Mouse (Mus musculus): ENCODE results near the gene Gm8332. TPM values are rescaled to one million over a fixed set of nuclear protein-coding genes. Genes with fewer than 3 reads are reported as not detected.
"Not testable (repeated sequence)": the region's sequence is repeated elsewhere in the genome, so short reads cannot be mapped to it uniquely, and the experiment has no call there.

Gene Gm8332
- not detected in 2 replicates for polyA plus RNA-seq (2012; rRNA removed)

DNA sequence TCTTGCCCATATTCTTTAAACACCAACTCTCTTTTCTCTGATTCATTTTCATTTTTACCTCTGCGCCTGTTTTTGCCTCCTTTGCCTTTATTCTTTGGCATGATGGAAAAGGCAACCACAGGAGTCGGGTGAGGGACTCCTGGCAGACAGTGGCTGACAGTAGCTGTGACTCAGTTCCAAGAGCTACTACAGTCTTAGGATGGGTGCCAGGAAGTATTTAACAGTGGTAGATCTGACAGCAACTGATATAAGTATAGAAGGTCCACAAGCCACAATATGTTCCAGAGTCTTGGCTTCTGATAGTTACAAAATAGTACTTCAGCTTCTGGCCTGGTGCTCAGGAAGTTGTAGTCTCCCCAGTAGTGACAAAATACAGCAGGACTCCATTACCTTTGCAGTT, at the start of gene Gm8332:
Gene Gm8332, minus strand, starts transcription at position 101 of the 400 bp plus-strand sequence.
- DNase-seq (ENCODE audit: low read depth), result not testable (repeated sequence)

DNA sequence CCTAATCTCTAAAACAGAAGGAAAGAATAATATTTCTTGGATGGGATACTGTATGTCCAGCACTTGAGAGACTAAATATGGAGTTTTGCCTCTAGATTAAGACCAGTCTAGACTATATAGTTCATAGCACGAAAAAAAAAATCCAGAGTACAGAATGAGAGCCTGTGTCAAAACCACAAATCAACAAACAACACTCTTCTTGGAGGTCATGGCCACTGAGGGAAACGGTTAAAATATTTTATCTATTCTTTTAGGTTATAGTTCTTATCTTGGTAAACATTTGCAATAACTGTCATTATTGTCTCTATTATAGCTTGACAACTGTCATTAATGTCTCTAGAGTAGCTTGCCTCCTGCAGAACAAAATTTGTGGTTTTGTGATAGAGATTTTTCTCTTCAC, 47.3 kb upstream of the Gm8332 start:
- DNase-seq (ENCODE audit: low read depth), result not testable (repeated sequence)

DNA sequence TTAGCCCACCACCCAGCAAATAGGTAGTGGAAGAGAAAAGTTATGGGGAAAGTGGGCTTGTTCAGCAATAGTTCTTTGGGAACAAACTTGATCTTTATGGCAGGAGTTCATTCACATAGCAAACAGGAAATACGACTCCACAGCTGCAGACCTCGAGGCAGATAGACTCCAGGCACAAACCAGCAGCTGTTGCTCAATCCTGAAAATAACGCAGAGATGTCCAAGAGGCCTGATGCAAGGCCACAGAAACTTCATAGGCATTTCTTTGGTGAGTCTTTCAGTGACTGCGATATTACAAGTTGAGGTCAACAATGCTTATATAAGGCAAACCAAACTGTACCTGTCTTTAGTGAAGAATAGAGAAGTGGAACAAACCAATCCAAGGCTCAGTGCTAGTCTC, 43.2 kb upstream of the Gm8332 start:
- not testable (repeated sequence) for DNase-seq (ENCODE audit: low read depth)

DNA sequence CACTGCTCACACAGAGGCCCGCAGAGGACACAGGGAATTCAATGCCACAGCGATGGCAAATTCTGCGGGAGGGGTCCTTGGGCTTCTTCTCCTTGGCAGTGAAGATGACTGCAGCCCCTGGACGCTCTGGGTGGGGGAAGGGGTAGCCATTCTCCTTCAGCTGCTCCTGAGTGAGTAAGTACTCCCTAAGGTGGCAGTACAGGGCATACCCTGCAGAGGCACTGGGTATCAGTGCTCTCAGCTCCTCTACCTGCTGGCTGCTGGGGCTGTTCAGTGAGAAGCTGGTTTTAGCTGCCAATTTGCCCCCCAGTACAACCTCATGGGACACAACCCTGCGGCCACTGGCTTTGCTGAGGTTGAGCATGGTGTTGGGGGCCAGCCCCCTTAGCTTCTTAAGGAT, 35.3 kb upstream of the Gm8332 start:
- DNase-seq (ENCODE audit: low read depth), result not testable (repeated sequence)

DNA sequence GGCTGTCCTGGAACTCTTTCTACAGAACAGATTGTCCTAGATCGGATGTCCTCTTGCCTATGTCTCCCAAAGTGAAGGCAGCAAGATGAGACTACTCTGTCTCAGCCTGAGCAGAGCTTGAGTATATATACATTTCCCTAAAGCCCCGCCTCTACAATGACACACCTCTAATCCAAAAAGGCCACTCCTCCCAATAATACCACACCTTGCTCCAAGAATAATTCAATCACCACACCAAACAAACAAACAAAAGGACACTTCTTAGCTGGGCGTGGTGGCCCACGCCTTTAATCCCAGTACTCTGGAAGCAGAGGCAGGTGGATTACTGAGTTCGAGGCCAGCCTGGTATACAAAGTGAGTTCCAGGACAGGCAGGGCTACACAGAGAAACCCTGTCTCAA, 24.5 kb upstream of the Gm8332 start, which contains the start of gene Gm5662:
Gene Gm5662, minus strand, starts transcription at position 101 of the 400 bp plus-strand sequence.
- not testable (repeated sequence) for DNase-seq (ENCODE audit: low read depth)

DNA sequence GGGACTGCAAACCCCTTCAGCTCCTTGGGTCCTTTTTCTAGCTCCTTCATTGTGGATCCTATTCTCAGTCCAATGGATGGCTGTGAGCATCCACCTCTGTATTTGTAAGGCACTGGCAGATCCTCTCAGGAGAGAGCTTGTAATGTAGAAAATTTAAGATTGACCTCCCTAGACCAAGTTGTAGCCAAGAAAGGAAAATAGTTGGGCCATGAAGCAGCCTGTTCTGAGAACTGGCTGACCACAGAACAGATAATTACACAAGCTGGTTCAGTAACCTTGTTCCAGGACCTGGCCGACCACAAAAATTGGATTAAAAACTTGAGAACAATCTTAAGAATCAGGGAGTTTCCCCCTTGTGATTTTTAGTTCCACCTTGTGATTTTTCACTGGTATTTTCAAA, 7.3 kb upstream of the Gm8332 start:
- DNase-seq (ENCODE audit: low read depth), result no peak
- TF ChIP-seq CTCF (IDR thresholded peaks at IDR 0.05; ENCODE audit: borderline replicate concordance, extremely low read depth, insufficient read depth, insufficient read length), result no peak
- TF ChIP-seq POLR2A (IDR thresholded peaks at IDR 0.05; ENCODE audit: borderline replicate concordance, extremely low read depth, insufficient read depth, insufficient read length, poor library complexity, severe bottlenecking), result no peak

DNA sequence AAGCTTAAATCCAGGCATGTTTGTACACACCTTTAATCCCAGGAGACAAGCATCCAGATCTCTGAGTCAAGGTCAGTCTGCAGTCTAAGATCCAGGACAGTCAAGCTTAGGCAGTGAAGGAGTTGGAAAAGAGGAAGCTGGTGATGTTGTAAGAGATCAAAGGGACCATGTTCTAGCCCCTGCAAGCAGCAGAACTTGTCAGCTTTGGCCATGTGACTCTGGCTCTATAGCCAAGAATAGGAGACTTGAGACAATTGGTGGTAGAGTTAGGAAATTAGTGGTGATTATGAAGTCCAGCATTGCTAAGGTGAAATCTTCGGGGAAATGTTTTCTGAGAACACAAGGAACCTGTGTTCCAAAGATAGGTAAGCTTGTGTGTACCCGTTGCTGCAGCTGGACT, 6.0 kb upstream of the Gm8332 start:
- DNase-seq (ENCODE audit: low read depth), result not testable (repeated sequence)

DNA sequence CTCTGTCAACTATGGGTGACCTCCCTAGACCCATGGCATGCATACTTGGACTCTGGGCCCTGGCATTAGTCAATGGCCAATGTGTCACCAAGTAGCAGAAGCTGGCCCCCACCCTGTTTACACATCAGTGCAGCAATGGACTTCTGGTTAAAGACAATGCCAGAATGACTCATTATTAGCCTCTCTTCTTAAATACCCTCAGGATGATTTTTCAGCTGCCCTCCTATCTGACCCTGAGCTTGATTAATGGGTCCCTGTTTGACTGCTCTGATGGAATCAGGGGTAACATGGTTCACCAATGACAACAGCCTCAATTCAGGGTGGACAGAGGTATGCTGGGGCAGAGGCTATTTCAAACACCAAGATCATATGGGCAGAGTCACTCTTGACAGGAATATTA, 4.1 kb downstream of the Gm8332 start:
- DNase-seq (ENCODE audit: low read depth), result not testable (repeated sequence)

DNA sequence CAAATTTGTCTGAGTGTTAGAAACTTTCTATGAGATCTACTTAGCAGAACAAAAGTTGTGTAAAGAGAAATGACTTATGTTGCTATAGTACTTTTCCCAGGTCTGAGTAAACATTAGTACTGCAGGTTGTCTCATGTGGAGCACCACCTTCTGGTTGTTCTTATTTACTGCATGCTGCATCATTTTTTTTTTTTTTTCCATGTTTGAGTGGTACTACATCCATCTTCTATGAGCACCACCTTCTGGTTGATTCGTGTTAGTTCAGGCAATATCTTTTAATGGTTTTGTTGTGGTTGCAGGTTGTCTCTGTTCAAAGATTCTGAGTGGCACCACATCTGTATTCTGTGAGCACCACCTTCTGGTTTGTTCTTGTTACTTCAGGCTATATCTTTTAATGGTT, 7.0 kb downstream of the Gm8332 start:
- DNase-seq (ENCODE audit: low read depth), result not testable (repeated sequence)

DNA sequence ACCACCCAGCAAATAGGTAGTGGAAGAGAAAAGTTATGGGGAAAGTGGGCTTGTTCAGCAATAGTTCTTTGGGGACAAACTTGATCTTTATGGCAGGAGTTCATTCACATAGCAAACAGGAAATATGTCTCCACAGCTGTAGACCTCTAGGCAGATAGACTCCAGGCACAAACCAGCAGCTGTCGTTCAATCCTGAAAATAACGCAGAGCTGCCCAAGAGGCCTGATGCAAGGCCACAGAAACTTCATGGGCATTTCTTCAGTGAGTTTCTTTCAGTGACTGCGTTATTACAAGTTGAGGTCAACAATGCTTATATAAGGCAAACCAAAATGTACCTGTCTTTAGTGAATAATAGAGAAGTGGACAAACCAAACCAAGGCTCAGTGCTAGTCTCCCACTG, 30.5 kb downstream of the Gm8332 start:
- no peak for DNase-seq (ENCODE audit: low read depth)
- TF ChIP-seq CTCF (IDR thresholded peaks at IDR 0.05; ENCODE audit: borderline replicate concordance, extremely low read depth, insufficient read depth, insufficient read length), result no peak
- TF ChIP-seq POLR2A (IDR thresholded peaks at IDR 0.05; ENCODE audit: borderline replicate concordance, extremely low read depth, insufficient read depth, insufficient read length, poor library complexity, severe bottlenecking), result no peak

DNA sequence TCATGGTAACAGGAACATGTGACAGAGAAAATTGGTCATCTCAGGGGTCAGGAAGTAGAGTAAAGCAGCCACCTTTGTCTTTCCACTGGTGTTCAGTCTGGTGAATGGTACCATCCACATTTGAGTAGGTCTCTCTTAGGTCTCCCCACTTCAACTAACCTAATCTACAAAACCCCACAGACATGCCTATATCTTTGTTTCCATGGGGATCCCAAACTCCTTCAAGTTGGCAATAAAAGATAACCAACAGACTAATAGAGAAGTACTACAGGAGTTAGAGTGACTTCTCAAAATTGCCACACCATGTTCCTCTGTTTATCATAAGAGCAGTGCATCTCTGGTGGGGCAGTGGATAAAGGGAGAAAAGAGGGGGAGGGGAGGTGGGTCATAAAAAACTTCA, 31.8 kb downstream of the Gm8332 start:
- DNase-seq (ENCODE audit: low read depth), result not testable (repeated sequence)

DNA sequence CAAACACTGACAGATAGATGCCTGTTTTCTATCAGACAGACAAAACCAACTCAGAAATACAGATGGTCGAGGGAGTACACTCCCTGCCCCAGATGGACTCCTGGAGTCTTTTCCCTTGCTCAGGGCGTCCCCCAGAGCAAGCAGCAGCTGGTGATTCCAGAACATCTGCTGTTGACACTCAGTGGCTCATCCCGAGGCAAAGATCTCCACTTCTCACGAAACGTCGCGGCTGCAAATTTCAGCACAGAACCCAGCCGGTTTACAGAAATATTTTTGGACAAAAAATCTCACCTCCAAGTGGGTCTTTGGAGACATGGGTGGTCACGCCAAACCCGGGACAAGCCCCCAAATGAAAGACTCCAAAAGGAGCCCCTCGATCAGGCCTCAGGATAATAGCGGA, 35.3 kb downstream of the Gm8332 start:
- DNase-seq (ENCODE audit: low read depth), result no peak
- TF ChIP-seq CTCF (IDR thresholded peaks at IDR 0.05; ENCODE audit: borderline replicate concordance, extremely low read depth, insufficient read depth, insufficient read length), result no peak
- no peak for TF ChIP-seq POLR2A (IDR thresholded peaks at IDR 0.05; ENCODE audit: borderline replicate concordance, extremely low read depth, insufficient read depth, insufficient read length, poor library complexity, severe bottlenecking)

DNA sequence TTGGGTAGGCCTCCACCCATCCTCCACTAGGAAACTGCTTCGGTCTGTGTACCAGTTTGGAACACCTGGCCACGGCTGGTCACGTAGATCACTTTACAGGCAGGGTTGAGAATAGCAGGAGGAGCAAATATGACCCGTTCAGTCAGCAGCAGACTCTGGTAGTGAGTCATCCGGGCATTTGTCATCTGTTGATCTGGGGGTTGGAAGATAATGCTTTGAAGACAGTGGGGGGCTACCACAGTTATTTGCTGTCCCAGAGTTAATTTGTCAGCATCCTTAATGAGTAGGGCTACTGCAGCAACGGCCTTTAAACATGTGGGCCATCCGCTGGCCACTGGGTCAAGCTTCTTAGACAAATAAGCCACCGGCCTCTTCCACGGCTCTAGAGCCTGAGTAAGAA, 38.4 kb downstream of the Gm8332 start:
- not testable (repeated sequence) for DNase-seq (ENCODE audit: low read depth)

DNA sequence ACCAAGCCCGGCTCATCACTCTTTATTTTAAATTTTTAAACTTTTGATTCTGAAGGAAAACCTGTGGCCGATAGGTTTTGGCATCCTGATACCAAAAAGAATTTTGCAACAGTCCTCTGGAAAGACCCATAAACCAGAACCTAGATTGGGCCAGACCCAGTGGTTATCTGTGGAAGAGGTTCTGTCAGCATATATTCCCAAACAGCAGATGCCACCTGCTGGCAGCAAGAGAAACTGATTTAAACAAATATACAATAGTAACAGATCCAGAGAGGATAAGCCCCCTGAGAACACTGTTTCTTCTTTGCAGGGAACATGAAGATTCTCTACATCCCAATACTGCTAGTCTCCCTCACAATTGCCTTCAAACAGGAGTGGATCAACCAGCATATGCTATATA, 47.0 kb downstream of the Gm8332 start:
- TF ChIP-seq POLR2A (IDR thresholded peaks at IDR 0.05; ENCODE audit: borderline replicate concordance, extremely low read depth, insufficient read depth, insufficient read length, poor library complexity, severe bottlenecking) (no peak), CTCF (IDR thresholded peaks at IDR 0.05; ENCODE audit: borderline replicate concordance, extremely low read depth, insufficient read depth, insufficient read length) (no peak)
- no peak for DNase-seq (ENCODE audit: low read depth)

Other genes with a start within 250 kb of the Gm8332 start
- gene Gm2075, start 238.3 kb downstream of the Gm8332 start, polyA plus RNA-seq (2012; rRNA removed), result not detected in 2 replicates
- not detected in 2 replicates for gene Gm6803, start 231.3 kb downstream of the Gm8332 start, polyA plus RNA-seq (2012; rRNA removed)
- not detected in 2 replicates for gene Gm2056, start 223.1 kb downstream of the Gm8332 start, polyA plus RNA-seq (2012; rRNA removed)
- gene Gm16368, start 166.4 kb downstream of the Gm8332 start, polyA plus RNA-seq (2012; rRNA removed), result not detected in 2 replicates
- gene Gm10436, start 68.0 kb downstream of the Gm8332 start, polyA plus RNA-seq (2012; rRNA removed), result not detected in 2 replicates
- not detected in 2 replicates for gene Gm5662, start 24.4 kb upstream of the Gm8332 start, polyA plus RNA-seq (2012; rRNA removed)
- gene Gm5039, start 73.9 kb upstream of the Gm8332 start, polyA plus RNA-seq (2012; rRNA removed), result not detected in 2 replicates
- gene Adck1, start 110.5 kb upstream of the Gm8332 start, polyA plus RNA-seq (2012; rRNA removed), result 35.2 and 43.8 TPM in 2 replicates

Data from brain, embryonic 14.5 days (tissue).